In genomic region chr4:32430981-32431380, GRCm38 (mm10) we compare ENCODE assay signal across 9 mouse cellular contexts.
DNase-seq lines count a peak whose midpoint lies in the region; ATAC-seq and TF ChIP-seq lines count a peak whose summit lies in the region.
"Had no signal": no experiment of that assay in that cellular context is flagged by ENCODE, and none has a peak within 500 bp of the region (broad histone marks: within the 10 kb centered on the region; RNA-seq: fewer than 3 reads in every experiment).

No protein-coding gene starts in this region.

- 46% methylated on average over 7 of the region's 7 CpGs for WGBS in intestine, embryonic 14.5 days
- 43% methylated on average over 7 of the region's 7 CpGs for WGBS in intestine, postnatal 0 days
- 6% methylated on average over 7 of the region's 7 CpGs for WGBS in hindbrain, embryonic 13.5 days
- WGBS in midbrain, embryonic 12.5 days: 15% methylated on average over 7 of the region's 7 CpGs

- no peaks in the 10 kb centered on the region for H3K9me3 ChIP-seq in intestine, embryonic 14.5 days (ENCODE audit: control insufficient read depth, low read length)
- no peaks in the 10 kb centered on the region for H3K9me3 ChIP-seq in intestine, postnatal 0 days (ENCODE audit: control insufficient read depth)
- H3K9me3 ChIP-seq in hindbrain, embryonic 13.5 days: no peaks in the 10 kb centered on the region
- H3K9me3 ChIP-seq in midbrain, embryonic 12.5 days: no peaks in the 10 kb centered on the region
- H3K9me3 ChIP-seq: megakaryocyte, embryonic 14.5 days had no signal

- peak; percentile 73 for ATAC-seq in intestine, embryonic 14.5 days (replicated peaks; ENCODE audit: low FRiP score, low TSS enrichment, low read depth)
- ATAC-seq in intestine, postnatal 0 days: no peak
- peak; percentile 43 for ATAC-seq in hindbrain, embryonic 13.5 days (ENCODE audit: low FRiP score)
- peak; percentile 64 for ATAC-seq in midbrain, embryonic 12.5 days (ENCODE audit: low FRiP score, low read depth)

- peak; percentile 60 for DNase-seq in intestine, embryonic 14.5 days (ENCODE audit: low spot score)
- DNase-seq in embryo, embryonic 9.5 days (ENCODE audit: extremely low spot score): peak; percentile 37
- no peak for DNase-seq in adrenal gland, postnatal 14 days
- no peak for DNase-seq in ovary, postnatal 10 days (ENCODE audit: low spot score)
- no peak for DNase-seq in gastrocnemius, postnatal 10 days

- no peak overlapping the region for H3K9ac ChIP-seq in intestine, embryonic 14.5 days (ENCODE audit: low read length)
- H3K9ac ChIP-seq in intestine, postnatal 0 days (ENCODE audit: low read depth, low read length): no peak overlapping the region
- H3K9ac ChIP-seq in hindbrain, embryonic 13.5 days: peak overlapping the region; percentile 51
- no peak overlapping the region for H3K9ac ChIP-seq in midbrain, embryonic 12.5 days (replicated peaks)

- no peak for TF ChIP-seq CTCF in intestine, postnatal 0 days (IDR thresholded peaks at IDR 0.05; ENCODE audit: low read depth)

- no peak overlapping the region; the same call in 1 of the 2 replicates for H3K27ac ChIP-seq in intestine, embryonic 14.5 days (ENCODE audit: low read depth)
- no peak overlapping the region for H3K27ac ChIP-seq in intestine, postnatal 0 days (ENCODE audit: low read depth, low read length)
- peak overlapping the region; percentile 85 for H3K27ac ChIP-seq in hindbrain, embryonic 13.5 days
- peak overlapping the region; percentile 62 for H3K27ac ChIP-seq in midbrain, embryonic 12.5 days (replicated peaks)

- no peak overlapping the region for H3K4me3 ChIP-seq in intestine, embryonic 14.5 days (ENCODE audit: low read depth, low read length)
- no peak overlapping the region for H3K4me3 ChIP-seq in intestine, postnatal 0 days (ENCODE audit: low read depth, low read length)
- H3K4me3 ChIP-seq in hindbrain, embryonic 13.5 days: no peak overlapping the region
- H3K4me3 ChIP-seq in midbrain, embryonic 12.5 days: no peak overlapping the region
- H3K4me3 ChIP-seq: megakaryocyte, embryonic 14.5 days had no signal

- 0 out of 2 replicates have a peak overlapping the region, but pooled peaks have one; percentile 18 for H3K4me2 ChIP-seq in intestine, embryonic 14.5 days (ENCODE audit: low read length)
- H3K4me2 ChIP-seq in intestine, postnatal 0 days (replicated peaks; ENCODE audit: low read depth): no peak overlapping the region
- H3K4me2 ChIP-seq in hindbrain, embryonic 13.5 days: peak overlapping the region; percentile 41
- H3K4me2 ChIP-seq in midbrain, embryonic 12.5 days (replicated peaks): peak overlapping the region; percentile 16; the same call in 1 of the 2 replicates

- peaks cover 8% of the 10 kb centered on the region; the same call in 1 of the 2 replicates for H3K4me1 ChIP-seq in intestine, embryonic 14.5 days (replicated peaks; ENCODE audit: control insufficient read depth, insufficient read depth, low read length)
- no peaks in the 10 kb centered on the region for H3K4me1 ChIP-seq in intestine, postnatal 0 days (replicated peaks; ENCODE audit: control insufficient read depth, insufficient read depth, low read length)
- peaks cover 95% of the 10 kb centered on the region for H3K4me1 ChIP-seq in hindbrain, embryonic 13.5 days (replicated peaks)
- H3K4me1 ChIP-seq in midbrain, embryonic 12.5 days: peaks cover 64% of the 10 kb centered on the region
- H3K4me1 ChIP-seq: megakaryocyte, embryonic 14.5 days had no signal

- H3K27me3 ChIP-seq in intestine, embryonic 14.5 days (replicated peaks; ENCODE audit: control insufficient read depth, insufficient read depth, low read length): no peaks in the 10 kb centered on the region
- H3K27me3 ChIP-seq in intestine, postnatal 0 days (replicated peaks; ENCODE audit: control insufficient read depth, insufficient read depth, low read length): no peaks in the 10 kb centered on the region
- H3K27me3 ChIP-seq in hindbrain, embryonic 13.5 days: no peaks in the 10 kb centered on the region
- no peaks in the 10 kb centered on the region for H3K27me3 ChIP-seq in midbrain, embryonic 12.5 days

- no peaks in the 10 kb centered on the region for H3K36me3 ChIP-seq in intestine, embryonic 14.5 days (ENCODE audit: control insufficient read depth, insufficient read depth, low read length)
- no peaks in the 10 kb centered on the region for H3K36me3 ChIP-seq in intestine, postnatal 0 days (ENCODE audit: control insufficient read depth, insufficient read depth)
- no peaks in the 10 kb centered on the region for H3K36me3 ChIP-seq in hindbrain, embryonic 13.5 days
- H3K36me3 ChIP-seq in midbrain, embryonic 12.5 days: no peaks in the 10 kb centered on the region

Comparison
In these comparisons a context has a peak if more than half of its experiments do, and no peak if none do; other contexts are left out.
1. DNase-seq: peak in intestine, embryonic 14.5 days (single experiment) and embryo, embryonic 9.5 days (single experiment); none in adrenal gland, postnatal 14 days (single experiment), ovary, postnatal 10 days (single experiment) and gastrocnemius, postnatal 10 days (single experiment).
2. H3K27ac ChIP-seq: peak in hindbrain, embryonic 13.5 days (single experiment) and midbrain, embryonic 12.5 days (single experiment); none in intestine, embryonic 14.5 days (single experiment) and intestine, postnatal 0 days (single experiment).